Mouse (Mus musculus) ES-CJ7 (cell line): ENCODE data around the gene 9230113P08Rik.
"Not testable (repeated sequence)": the region's sequence is repeated elsewhere in the genome, so short reads cannot be mapped to it uniquely, and the experiment has no call there.

Source experiments
- DNase-seq: peaks from one replicate; pipeline ENCODE4 v3.0.0; 2011; ENCODE audit warnings: low read depth, low spot score

The 9230113P08Rik gene

GRCm38 (mm10) chr9:35908123-35908522 lies at the start of gene 9230113P08Rik:
Gene 9230113P08Rik, plus strand, starts transcription at chr9:35908423.
- DNase-seq = not testable (repeated sequence)

GRCm38 (mm10) chr9:35893112-35893511 lies 15.1 kb upstream of the 9230113P08Rik start:
- DNase-seq = not testable (repeated sequence)

GRCm38 (mm10) chr9:35904494-35904893 lies 3.7 kb upstream of the 9230113P08Rik start:
- no peak for DNase-seq

- DNase-seq = no peak
These were observed 22.6 kb downstream of the 9230113P08Rik start for GRCm38 (mm10) chr9:35930817-35931216.
